Mouse (Mus musculus): ENCODE results near the gene Car2.

The Car2 gene

GRCm38 (mm10) chr3:14878749-14879223 lies 7.3 kb upstream of the Car2 start:
- DNase-seq (ENCODE audit: low read depth, low spot score) = no peak

- no peak for DNase-seq (ENCODE audit: low read depth, low spot score)
Measured at GRCm38 (mm10) chr3:14879293-14879692, 6.8 kb upstream of the Car2 start.

GRCm38 (mm10) chr3:14880277-14880676 lies 5.8 kb upstream of the Car2 start:
- DNase-seq (ENCODE audit: low read depth, low spot score) = no peak

- no peak for DNase-seq (ENCODE audit: low read depth, low spot score)
Measured at GRCm38 (mm10) chr3:14882005-14882404, 4.1 kb upstream of the Car2 start.

GRCm38 (mm10) chr3:14882756-14883155 lies 3.3 kb upstream of the Car2 start:
- DNase-seq (ENCODE audit: low read depth, low spot score) = no peak

GRCm38 (mm10) chr3:14884826-14885225 lies 1.2 kb upstream of the Car2 start:
- DNase-seq (ENCODE audit: low read depth, low spot score) = no peak

GRCm38 (mm10) chr3:14887134-14887666 lies 1.1 kb downstream of the Car2 start:
- DNase-seq (ENCODE audit: low read depth, low spot score) = peak; percentile 17

GRCm38 (mm10) chr3:14887686-14888295 lies 1.7 kb downstream of the Car2 start:
- DNase-seq (ENCODE audit: low read depth, low spot score) = no peak

- no peak for DNase-seq (ENCODE audit: low read depth, low spot score)
Measured at GRCm38 (mm10) chr3:14888549-14888948, 2.5 kb downstream of the Car2 start.

GRCm38 (mm10) chr3:14889085-14889484 lies 3.0 kb downstream of the Car2 start:
- DNase-seq (ENCODE audit: low read depth, low spot score) = no peak

GRCm38 (mm10) chr3:14889716-14890409 lies 3.8 kb downstream of the Car2 start:
- DNase-seq (ENCODE audit: low read depth, low spot score) = no peak

- no peak for DNase-seq (ENCODE audit: low read depth, low spot score)
Measured at GRCm38 (mm10) chr3:14892991-14893390, 6.9 kb downstream of the Car2 start.

- no peak for DNase-seq (ENCODE audit: low read depth, low spot score)
Measured at GRCm38 (mm10) chr3:14893700-14894099, 7.6 kb downstream of the Car2 start.

GRCm38 (mm10) chr3:14895333-14895732 lies 9.3 kb downstream of the Car2 start:
- DNase-seq (ENCODE audit: low read depth, low spot score) = no peak

GRCm38 (mm10) chr3:14897770-14898169 lies 11.7 kb downstream of the Car2 start:
- no peak for DNase-seq (ENCODE audit: low read depth, low spot score)

- DNase-seq (ENCODE audit: low read depth, low spot score) = no peak
Measured at GRCm38 (mm10) chr3:14903380-14903779, 17.3 kb downstream of the Car2 start.

GRCm38 (mm10) chr3:14904165-14904564 lies 18.1 kb downstream of the Car2 start:
- DNase-seq (ENCODE audit: low read depth, low spot score) = no peak

- DNase-seq (ENCODE audit: low read depth, low spot score) = no peak
Measured at GRCm38 (mm10) chr3:14907271-14907670, 21.2 kb downstream of the Car2 start.

GRCm38 (mm10) chr3:14911992-14912582 lies 26.0 kb downstream of the Car2 start:
- DNase-seq (ENCODE audit: low read depth, low spot score) = peak; percentile 48

- no peak for DNase-seq (ENCODE audit: low read depth, low spot score)
Measured at GRCm38 (mm10) chr3:14913774-14914173, 27.7 kb downstream of the Car2 start.

GRCm38 (mm10) chr3:14915355-14915754 lies 29.3 kb downstream of the Car2 start:
- peak; percentile 11 for DNase-seq (ENCODE audit: low read depth, low spot score)

GRCm38 (mm10) chr3:14917261-14917660 lies 31.2 kb downstream of the Car2 start:
- DNase-seq (ENCODE audit: low read depth, low spot score) = no peak

GRCm38 (mm10) chr3:14944706-14945105 lies 58.6 kb downstream of the Car2 start:
- no peak for DNase-seq (ENCODE audit: low read depth, low spot score)
